Mouse (Mus musculus) forebrain, embryonic 12.5 days (tissue): ENCODE measurements around the gene Fkbp8. TPM values are rescaled to one million over a fixed set of nuclear protein-coding genes. Genes with fewer than 3 reads are reported as not detected.

Experiments used
- ATAC-seq: fragments of 200-750 bp; cut with Nextera tagmentation; 2 replicates; pipeline ENCODE4 v1.8.0; 2017; ENCODE audit warnings: moderate TSS enrichment; ENCODE audit not compliant: low FRiP score
- H3K27ac ChIP-seq: fragments of 300-500 bp; sonication (generic); 2 replicates; pipeline ENCODE4 v1.5.1; 2016; ENCODE audit warnings: mild to moderate bottlenecking
- H3K27me3 ChIP-seq: fragments of 300-500 bp; sonication (generic); 2 replicates; pipeline ENCODE4 v1.6.1; 2016; ENCODE audit warnings: mild to moderate bottlenecking
- H3K36me3 ChIP-seq: fragments of 300-500 bp; sonication (generic); replicated peaks from 2 replicates; pipeline ENCODE4 v1.6.1; 2016; ENCODE audit warnings: mild to moderate bottlenecking
- H3K4me1 ChIP-seq: fragments of 300-500 bp; sonication (generic); 2 replicates; pipeline ENCODE4 v1.6.1; 2016
- H3K4me2 ChIP-seq: fragments of 300-500 bp; sonication (generic); 2 replicates; pipeline ENCODE4 v1.6.1; 2016; ENCODE audit warnings: mild to moderate bottlenecking, moderate library complexity
- H3K4me3 ChIP-seq: fragments of 300-500 bp; sonication (generic); replicated peaks from 2 replicates; pipeline ENCODE4 v1.5.1; 2016; ENCODE audit warnings: mild to moderate bottlenecking
- H3K9ac ChIP-seq: fragments of 300-500 bp; sonication (generic); 2 replicates; pipeline ENCODE4 v1.6.1; 2016; ENCODE audit warnings: mild to moderate bottlenecking
- H3K9me3 ChIP-seq: fragments of 300-500 bp; sonication (generic); 2 replicates; pipeline ENCODE4 v1.6.1; 2016
- WGBS: fragments of 180-500 bp; shearing (Covaris S2); methylation state at CpG from one replicate; pipeline ENCODE4 v1.1.7; 2016; 5-methylcytosine and 5-hydroxymethylcytosine counted together
- polyA plus RNA-seq: library from polyadenylated mRNA; unstranded; fragments of >200 nt; fragmentation: Nextera tagmentation; extraction: Ambion mirVana; gene quantifications from 2 replicates; pipeline ENCODE4 v1.2.1, GENCODE M21; 2016

Gene Fkbp8
- polyA plus RNA-seq, 1 experiment from 2014 or later = 314 TPM

DNA sequence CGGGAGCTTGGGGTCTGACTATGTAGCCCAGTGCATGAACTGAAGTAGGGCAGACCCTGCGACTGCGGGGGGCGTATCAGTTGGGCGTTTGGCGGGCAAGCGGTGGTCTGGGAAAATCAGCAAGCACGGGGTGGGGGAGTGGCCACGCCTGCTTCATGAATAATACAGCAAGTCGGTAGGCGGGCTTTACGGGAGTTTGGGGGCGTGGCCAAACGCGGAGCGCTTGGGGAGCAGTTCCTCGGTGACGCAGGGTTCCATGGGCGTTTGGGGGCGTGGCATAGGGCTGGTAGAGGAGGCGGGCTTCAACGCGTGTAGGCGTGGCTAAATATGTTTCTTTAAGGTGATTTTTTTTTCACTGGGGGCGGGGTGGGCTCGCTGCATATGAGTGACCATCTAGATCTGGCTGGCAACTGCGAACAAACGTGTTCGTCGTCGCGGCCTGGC, 11.1 kb downstream of the Fkbp8 start:
- peaks cover 35% of the 10 kb centered on the region for H3K36me3 ChIP-seq
- peak overlapping the region; percentile 96 for H3K27ac ChIP-seq
- H3K27me3 ChIP-seq = no peaks in the 10 kb centered on the region
- peak overlapping the region; percentile 93 for H3K4me2 ChIP-seq
- peaks cover 33% of the 10 kb centered on the region for H3K4me1 ChIP-seq
- peak overlapping the region; percentile 79 for H3K9ac ChIP-seq
- WGBS = under 1% methylated on average over 32 of the region's 32 CpGs
- H3K9me3 ChIP-seq = no peaks in the 10 kb centered on the region
- ATAC-seq = peak; percentile 84
- peak overlapping the region; percentile 82 for H3K4me3 ChIP-seq

DNA sequence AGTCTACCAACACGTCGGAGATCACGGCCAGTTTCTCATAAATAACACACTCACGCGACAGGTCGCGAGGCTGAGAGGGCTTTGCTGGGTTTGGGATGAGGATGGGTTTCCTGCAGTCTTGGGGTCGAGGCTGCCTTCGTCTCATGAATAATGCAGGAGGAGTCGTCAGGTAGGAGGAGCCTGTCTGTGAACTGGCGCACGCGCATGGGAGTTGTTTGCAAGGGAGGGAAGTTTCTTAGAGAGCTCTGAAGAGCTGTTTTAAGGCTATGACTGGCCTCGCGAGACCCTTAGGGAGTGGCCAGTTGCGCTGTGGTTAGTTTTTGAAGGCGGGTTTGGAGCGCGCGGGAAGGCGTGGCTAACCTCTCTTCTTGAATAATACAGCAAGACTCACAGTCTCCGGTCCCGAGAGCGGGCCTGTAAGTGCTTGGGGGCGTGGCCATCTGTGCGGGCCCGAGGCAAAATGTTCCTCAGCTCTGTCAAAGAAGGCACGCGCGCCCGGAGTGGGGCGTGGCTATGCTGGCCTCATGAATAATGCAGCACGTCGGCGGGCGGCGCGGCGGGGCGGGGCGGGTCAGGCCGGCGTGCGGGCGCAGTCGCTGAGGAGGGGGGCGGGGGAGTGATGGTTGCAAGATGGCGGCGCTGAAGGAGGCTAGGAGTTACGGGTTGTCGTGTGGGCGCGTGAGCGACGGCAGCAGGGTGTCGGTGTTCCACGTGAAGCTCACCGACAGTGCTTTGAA, 11.7 kb downstream of the Fkbp8 start, which contains the start of gene Ell:
Gene Ell, plus strand, starts transcription at position 381 of the 737 bp plus-strand sequence.
- Histone ChIP-seq H3K4me2 (peak within 1 kb of the TSS; percentile 93), H3K27me3 (no peaks in the 10 kb centered on the region), H3K4me1 (peaks cover 38% of the 10 kb centered on the region), H3K9me3 (no peaks in the 10 kb centered on the region), H3K27ac (peak within 1 kb of the TSS; percentile 96), H3K9ac (peak within 1 kb of the TSS; percentile 79), H3K36me3 (peaks cover 29% of the 10 kb centered on the region), H3K4me3 (peak within 1 kb of the TSS; percentile 82)
- WGBS = 1% methylated on average over 56 of the region's 58 CpGs
- ATAC-seq = peak; percentile 90

- Histone ChIP-seq H3K27me3 (no peaks in the 10 kb centered on the region), H3K36me3 (peaks cover 21% of the 10 kb centered on the region), H3K27ac (peak overlapping the region; percentile 96), H3K9me3 (no peaks in the 10 kb centered on the region), H3K4me3 (peak overlapping the region; percentile 82), H3K4me1 (peaks cover 41% of the 10 kb centered on the region), H3K4me2 (peak overlapping the region; percentile 93), H3K9ac (peak overlapping the region; percentile 79)
- no peak for ATAC-seq
- 17% methylated on average over 4 of the region's 4 CpGs for WGBS
Measured at GRCm38 (mm10) chr8:70540013-70540506, 12.5 kb downstream of the Fkbp8 start.

GRCm38 (mm10) chr8:70540507-70541071, 13.1 kb downstream of the Fkbp8 start:
- ATAC-seq = no peak
- Histone ChIP-seq H3K27me3 (no peaks in the 10 kb centered on the region), H3K4me1 (peaks cover 41% of the 10 kb centered on the region), H3K9me3 (no peaks in the 10 kb centered on the region), H3K36me3 (peaks cover 15% of the 10 kb centered on the region), H3K4me2 (peak overlapping the region; percentile 93), H3K27ac (no peak overlapping the region), H3K4me3 (peak overlapping the region; percentile 82), H3K9ac (peak overlapping the region; percentile 79)
- 62% methylated on average over 7 of the region's 7 CpGs for WGBS

DNA sequence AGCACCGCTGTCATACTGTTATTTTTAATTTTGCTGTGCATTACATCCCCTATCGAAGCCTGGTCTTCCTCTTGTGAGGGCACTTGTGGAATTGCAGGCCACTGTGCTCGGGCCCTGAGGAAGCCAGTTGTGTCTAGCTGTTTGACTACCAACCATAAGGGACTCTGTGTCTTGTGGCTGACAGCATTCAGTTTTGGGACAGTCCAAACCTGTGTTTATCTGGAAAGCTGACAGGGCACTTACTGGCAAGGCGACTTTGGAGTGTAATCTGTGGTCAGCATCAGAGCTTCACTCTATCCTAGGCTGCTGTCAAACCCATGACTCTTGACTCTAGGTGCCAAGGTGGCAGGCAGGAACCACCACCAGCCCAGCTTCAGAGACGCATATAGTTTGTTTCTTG, 13.6 kb downstream of the Fkbp8 start:
- no peaks in the 10 kb centered on the region for H3K9me3 ChIP-seq
- no peak for ATAC-seq
- no peaks in the 10 kb centered on the region for H3K27me3 ChIP-seq
- peak overlapping the region; percentile 93 for H3K4me2 ChIP-seq
- no peak overlapping the region for H3K4me3 ChIP-seq
- peaks cover 41% of the 10 kb centered on the region for H3K4me1 ChIP-seq
- H3K36me3 ChIP-seq = peaks cover 12% of the 10 kb centered on the region
- H3K9ac ChIP-seq = peak overlapping the region; percentile 79; the same call in 1 of the 2 replicates
- WGBS = 91% methylated on average over 5 of the region's 5 CpGs
- H3K27ac ChIP-seq = no peak overlapping the region

- Histone ChIP-seq H3K9me3 (no peaks in the 10 kb centered on the region), H3K4me1 (peaks cover 33% of the 10 kb centered on the region), H3K27ac (no peak overlapping the region), H3K4me2 (no peak overlapping the region), H3K9ac (no peak overlapping the region), H3K36me3 (no peaks in the 10 kb centered on the region), H3K4me3 (no peak overlapping the region), H3K27me3 (no peaks in the 10 kb centered on the region)
- ATAC-seq = no peak
- 81% methylated on average over 6 of the region's 6 CpGs for WGBS
Measured at GRCm38 (mm10) chr8:70544200-70544687, 16.7 kb downstream of the Fkbp8 start.

DNA sequence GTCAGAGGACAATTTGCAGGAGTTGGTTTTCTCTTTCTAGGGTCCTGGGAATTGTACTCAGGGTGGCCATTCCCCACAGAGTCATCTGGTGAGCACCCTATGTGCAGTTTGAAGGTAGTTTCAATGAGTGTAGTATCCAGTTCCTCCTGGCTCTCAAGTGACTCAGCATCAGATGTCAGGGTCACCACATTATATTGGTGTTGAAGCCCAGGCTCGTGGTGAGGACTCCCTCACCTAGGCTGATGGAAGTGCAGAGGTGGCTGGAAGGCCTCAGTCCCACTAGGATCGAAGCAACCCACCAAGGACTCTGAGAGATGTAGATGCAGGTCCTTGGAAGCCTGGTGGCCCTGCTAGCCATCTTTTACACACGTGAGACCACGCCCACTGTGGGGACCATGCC, 18.9 kb downstream of the Fkbp8 start:
- H3K9me3 ChIP-seq = no peaks in the 10 kb centered on the region
- H3K27ac ChIP-seq = no peak overlapping the region
- no peak overlapping the region for H3K4me2 ChIP-seq
- H3K27me3 ChIP-seq = no peaks in the 10 kb centered on the region
- no peak overlapping the region for H3K9ac ChIP-seq
- no peaks in the 10 kb centered on the region for H3K36me3 ChIP-seq
- H3K4me1 ChIP-seq = peaks cover 17% of the 10 kb centered on the region
- no peak for ATAC-seq
- no peak overlapping the region for H3K4me3 ChIP-seq
- WGBS = 89% methylated on average over 4 of the region's 4 CpGs

DNA sequence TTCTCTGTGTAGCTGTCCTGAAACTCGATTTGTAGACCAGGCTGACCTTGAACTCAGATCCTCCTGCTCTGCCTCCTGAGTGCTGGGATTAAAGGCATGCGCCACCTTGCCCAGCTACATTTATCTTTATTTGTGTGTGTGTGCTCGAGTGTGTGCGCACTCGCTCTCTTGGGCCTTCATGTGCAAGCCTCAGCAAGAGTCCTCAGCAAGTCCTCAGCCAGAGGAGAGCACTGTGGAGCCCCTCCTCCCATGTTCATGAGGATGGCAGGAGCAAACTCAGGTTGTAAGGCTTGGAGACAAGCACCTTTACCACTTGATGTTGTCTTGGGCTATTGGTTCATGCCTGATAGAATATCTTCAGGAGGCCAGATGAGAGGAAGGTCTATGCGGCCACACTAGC, 20.2 kb downstream of the Fkbp8 start:
- H3K36me3 ChIP-seq = no peaks in the 10 kb centered on the region
- no peaks in the 10 kb centered on the region for H3K27me3 ChIP-seq
- WGBS = 94% methylated on average over 6 of the region's 6 CpGs

GRCm38 (mm10) chr8:70549412-70550184, 22.1 kb downstream of the Fkbp8 start:
- Histone ChIP-seq H3K4me3 (no peak overlapping the region), H3K36me3 (no peaks in the 10 kb centered on the region), H3K4me2 (no peak overlapping the region), H3K27ac (no peak overlapping the region), H3K9ac (no peak overlapping the region), H3K9me3 (no peaks in the 10 kb centered on the region), H3K27me3 (no peaks in the 10 kb centered on the region), H3K4me1 (0 out of 2 replicates have a peak, but pooled peaks cover 4% of the 10 kb centered on the region)
- WGBS = 94% methylated on average over 10 of the region's 10 CpGs
- no peak for ATAC-seq

More for the DNA sequence above, 20.2 kb downstream of the Fkbp8 start:
- no peak overlapping the region for H3K9ac ChIP-seq
- peaks cover 12% of the 10 kb centered on the region for H3K4me1 ChIP-seq
- H3K4me3 ChIP-seq = no peak overlapping the region
- ATAC-seq = no peak
- H3K9me3 ChIP-seq = no peaks in the 10 kb centered on the region
- no peak overlapping the region for H3K27ac ChIP-seq
- H3K4me2 ChIP-seq = no peak overlapping the region

- Histone ChIP-seq H3K27me3 (no peaks in the 10 kb centered on the region), H3K9me3 (no peaks in the 10 kb centered on the region), H3K4me1 (0 out of 2 replicates have a peak, but pooled peaks cover 4% of the 10 kb centered on the region), H3K4me2 (no peak overlapping the region), H3K9ac (no peak overlapping the region), H3K27ac (no peak overlapping the region), H3K4me3 (no peak overlapping the region), H3K36me3 (no peaks in the 10 kb centered on the region)
- no peak for ATAC-seq
- 87% methylated on average over 3 of the region's 3 CpGs for WGBS
Measured at GRCm38 (mm10) chr8:70551558-70552161, 24.1 kb downstream of the Fkbp8 start.

- no peak overlapping the region for H3K27ac ChIP-seq
- no peak overlapping the region for H3K4me3 ChIP-seq
- no peak overlapping the region for H3K4me2 ChIP-seq
- H3K27me3 ChIP-seq = no peaks in the 10 kb centered on the region
- no peaks in the 10 kb centered on the region for H3K9me3 ChIP-seq
- 0 out of 2 replicates have a peak, but pooled peaks cover 4% of the 10 kb centered on the region for H3K4me1 ChIP-seq
- WGBS = 69% methylated on average over 1 of the region's 1 CpGs
- no peak for ATAC-seq
- H3K9ac ChIP-seq = no peak overlapping the region
- H3K36me3 ChIP-seq = no peaks in the 10 kb centered on the region
Measured at GRCm38 (mm10) chr8:70552836-70553235, 25.3 kb downstream of the Fkbp8 start.

DNA sequence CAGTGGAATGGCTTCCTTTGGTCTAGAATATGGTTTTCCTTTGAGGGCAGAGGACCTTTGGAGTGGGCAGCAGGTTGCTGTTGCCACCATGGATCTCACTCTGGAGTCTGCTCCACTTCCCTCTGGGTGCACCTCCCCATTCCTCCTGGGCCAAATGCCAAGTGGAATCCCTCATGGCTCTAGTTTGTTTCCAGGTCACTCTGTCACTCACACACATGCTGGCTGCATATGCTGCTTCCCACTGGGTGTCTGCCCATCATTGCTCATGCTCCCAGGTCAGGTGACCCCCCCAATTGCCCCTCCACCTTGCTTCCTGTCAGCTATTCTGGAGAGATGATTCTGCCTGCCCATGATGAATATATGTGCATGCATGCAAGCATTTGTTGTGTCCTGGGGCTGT, 26.2 kb downstream of the Fkbp8 start:
- Histone ChIP-seq H3K4me1 (0 out of 2 replicates have a peak, but pooled peaks cover 4% of the 10 kb centered on the region), H3K9me3 (no peaks in the 10 kb centered on the region), H3K27ac (no peak overlapping the region), H3K4me3 (no peak overlapping the region), H3K36me3 (no peaks in the 10 kb centered on the region), H3K27me3 (no peaks in the 10 kb centered on the region), H3K9ac (no peak overlapping the region), H3K4me2 (no peak overlapping the region)
- ATAC-seq = no peak
